In the genomic region with DNA sequence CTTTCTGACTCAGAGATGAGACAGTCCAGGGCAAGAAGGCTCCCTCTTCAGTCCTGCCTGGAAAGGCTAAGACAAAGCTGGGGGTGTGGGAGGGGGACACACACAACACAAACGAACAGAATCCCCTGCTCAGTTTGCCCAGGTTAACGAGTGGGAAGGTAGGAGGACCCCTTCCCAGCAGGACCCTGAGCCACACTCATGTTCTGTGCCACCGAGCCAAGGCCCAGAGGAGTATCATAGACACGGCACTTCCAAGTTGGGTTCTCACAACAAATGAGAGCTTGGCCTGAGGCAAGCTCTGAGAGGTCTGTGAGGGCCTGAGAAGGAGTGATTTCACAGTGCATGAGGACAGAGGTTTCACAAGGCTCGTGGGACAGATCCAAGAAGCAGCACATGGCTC, we compare ENCODE assay signal across 35 mouse cellular contexts.
"Had no signal": no experiment of that assay in that cellular context is flagged by ENCODE, and none has a peak within 500 bp of the region (broad histone marks: within the 10 kb centered on the region; RNA-seq: fewer than 3 reads in every experiment).

No protein-coding gene starts in this region.

- H3K9ac ChIP-seq: heart, embryonic 12.5 days; heart, embryonic 13.5 days; heart, embryonic 15.5 days; hindbrain, embryonic 12.5 days; hindbrain, embryonic 13.5 days; hindbrain, embryonic 14.5 days; hindbrain, embryonic 15.5 days; intestine, embryonic 15.5 days; kidney, embryonic 15.5 days had no signal

- H3K36me3 ChIP-seq: heart, embryonic 10.5 days; heart, embryonic 12.5 days; heart, embryonic 13.5 days; heart, embryonic 15.5 days; hindbrain, embryonic 10.5 days; hindbrain, embryonic 12.5 days; hindbrain, embryonic 13.5 days; hindbrain, embryonic 15.5 days; intestine, embryonic 15.5 days; kidney, embryonic 15.5 days had no signal

- DNase-seq: heart, postnatal 10 days; heart, postnatal 14 days; heart, postnatal 36 days; heart, postnatal 4 days; kidney, adult 11 months; kidney, adult 18-20 months; kidney, adult 2 months; kidney, adult 8-10 months; kidney, adult 9 months; kidney, postnatal 10 days; kidney, postnatal 14 days; kidney, postnatal 25 days; kidney, postnatal 36 days; kidney, postnatal 4 days; layer of hippocampus, adult 9-11 months; layer of hippocampus, postnatal 36 days had no signal

- ATAC-seq: hindbrain, embryonic 16.5 days; hindbrain, postnatal 0 days; inflammation-experienced regulatory T-cells, adult 6 months; intestine, embryonic 15.5 days; intestine, embryonic 16.5 days; intestine, postnatal 0 days had no signal

- H3K4me2 ChIP-seq: heart, embryonic 12.5 days; heart, embryonic 13.5 days; heart, embryonic 15.5 days; hindbrain, embryonic 12.5 days; hindbrain, embryonic 13.5 days; hindbrain, embryonic 14.5 days; hindbrain, embryonic 15.5 days; intestine, embryonic 15.5 days; kidney, embryonic 15.5 days had no signal

- H3K27ac ChIP-seq: heart, embryonic 10.5 days; heart, embryonic 13.5 days; heart, embryonic 15.5 days; hindbrain, embryonic 10.5 days; hindbrain, embryonic 12.5 days; hindbrain, embryonic 13.5 days; hindbrain, embryonic 14.5 days; hindbrain, embryonic 15.5 days; hindbrain, postnatal 0 days; intestine, embryonic 15.5 days; kidney, embryonic 15.5 days; kidney, postnatal 0 days; layer of hippocampus, adult 2 months; left cerebral cortex, adult 2 months had no signal

- H3K27me3 ChIP-seq: heart, embryonic 12.5 days; heart, embryonic 13.5 days; heart, embryonic 15.5 days; hindbrain, embryonic 12.5 days; hindbrain, embryonic 13.5 days; hindbrain, embryonic 15.5 days; intestine, embryonic 15.5 days; kidney, embryonic 15.5 days had no signal

- H3K4me3 ChIP-seq: heart, embryonic 10.5 days; heart, embryonic 12.5 days; heart, embryonic 13.5 days; heart, embryonic 15.5 days; hindbrain, embryonic 10.5 days; hindbrain, embryonic 12.5 days; hindbrain, embryonic 13.5 days; hindbrain, embryonic 15.5 days; intestine, embryonic 15.5 days; kidney, embryonic 15.5 days; layer of hippocampus, adult 2 months; left cerebral cortex, adult 2 months had no signal

- H3K4me1 ChIP-seq: heart, embryonic 10.5 days; heart, embryonic 12.5 days; hindbrain, embryonic 10.5 days; hindbrain, embryonic 12.5 days; hindbrain, embryonic 13.5 days; hindbrain, embryonic 15.5 days; intestine, embryonic 15.5 days; kidney, embryonic 15.5 days had no signal

- H3K9me3 ChIP-seq: heart, embryonic 10.5 days; heart, embryonic 12.5 days; heart, embryonic 13.5 days; heart, embryonic 15.5 days; hindbrain, embryonic 10.5 days; hindbrain, embryonic 12.5 days; hindbrain, embryonic 13.5 days; hindbrain, embryonic 15.5 days; intestine, embryonic 15.5 days; kidney, embryonic 15.5 days had no signal
